Mouse (Mus musculus) embryo, embryonic 10 days (tissue): ENCODE data around the gene Ccdc174.

Experiments used
- DNase-seq: peaks from one replicate; pipeline ENCODE4 v3.0.0-alpha.2; 2015; ENCODE audit warnings: low spot score

Ccdc174 gene

GRCm38 (mm10) chr6:91917716-91918115 lies 39.9 kb downstream of the Ccdc174 start:
- no peak for DNase-seq

GRCm38 (mm10) chr6:91931231-91931630 lies 53.4 kb downstream of the Ccdc174 start:
- no peak for DNase-seq

- peak; percentile 35 for DNase-seq
Observed at GRCm38 (mm10) chr6:91938491-91938890, 60.6 kb downstream of the Ccdc174 start.

- no peak for DNase-seq
Observed at GRCm38 (mm10) chr6:91948426-91948825, 70.6 kb downstream of the Ccdc174 start.
